Mouse (Mus musculus): Measurements from ENCODE around the gene Itpr1. TPM values are rescaled to one million over a fixed set of nuclear protein-coding genes. Genes with fewer than 3 reads are reported as not detected.
A peak's percentile ranks its signal among the peaks of the same experiment; 100 is the strongest.

Itpr1 gene
- polyA plus RNA-seq, 1 experiment from 2014 or later, result 5.5 TPM

- Histone ChIP-seq H3K36me3 (ENCODE audit: control insufficient read depth, insufficient read depth, low read length) (no peaks in the 10 kb centered on the region), H3K9me3 (ENCODE audit: control insufficient read depth, low read length) (no peaks in the 10 kb centered on the region), H3K4me1 (ENCODE audit: control insufficient read depth, insufficient read depth, low read length) (no peaks in the 10 kb centered on the region), H3K9ac (replicated peaks; ENCODE audit: low read length) (no peak overlapping the region), H3K27me3 (ENCODE audit: control insufficient read depth, insufficient read depth, low read length) (no peaks in the 10 kb centered on the region), H3K4me3 (replicated peaks; ENCODE audit: low read depth, low read length) (no peak overlapping the region), H3K27ac (replicated peaks; ENCODE audit: low read depth, low read length) (no peak overlapping the region), H3K4me2 (ENCODE audit: low read length) (no peak overlapping the region)
- ATAC-seq (ENCODE audit: low FRiP score, low TSS enrichment), result no peak
- peak; percentile 15 for DNase-seq
- 75% methylated on average over 7 of the region's 7 CpGs for WGBS
Measured at GRCm38 (mm10) chr6:108374019-108374418, 161.1 kb downstream of the Itpr1 start.

DNA sequence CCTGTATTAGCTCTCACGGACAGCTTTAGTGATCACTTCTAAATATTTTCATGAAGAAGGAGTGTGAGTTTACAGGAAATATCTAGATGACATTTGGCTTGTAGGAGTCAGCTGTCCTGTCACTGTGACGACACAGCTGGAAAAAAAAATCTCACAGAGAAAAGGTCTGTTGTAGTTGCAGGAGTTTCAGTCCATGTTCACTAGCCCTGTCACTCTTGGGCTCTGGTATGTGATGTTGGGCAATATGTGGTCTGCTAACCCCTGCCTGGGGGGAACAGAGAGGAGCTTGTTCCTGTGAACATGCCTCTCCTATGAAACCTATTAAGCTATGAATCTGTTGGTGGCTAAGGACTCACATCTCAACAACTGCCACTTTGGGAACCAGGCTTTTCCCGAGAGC lies 166.1 kb downstream of the Itpr1 start:
- no peak overlapping the region for H3K4me2 ChIP-seq (ENCODE audit: low read length)
- no peaks in the 10 kb centered on the region for H3K27me3 ChIP-seq (ENCODE audit: control insufficient read depth, insufficient read depth, low read length)
- ATAC-seq (ENCODE audit: low FRiP score, low TSS enrichment) (no peak), DNase-seq (no peak)
- no peaks in the 10 kb centered on the region for H3K4me1 ChIP-seq (ENCODE audit: control insufficient read depth, insufficient read depth, low read length)
- no peak overlapping the region for H3K9ac ChIP-seq (replicated peaks; ENCODE audit: low read length)
- no peak overlapping the region for H3K4me3 ChIP-seq (replicated peaks; ENCODE audit: low read depth, low read length)
- no peaks in the 10 kb centered on the region for H3K9me3 ChIP-seq (ENCODE audit: control insufficient read depth, low read length)
- no peaks in the 10 kb centered on the region for H3K36me3 ChIP-seq (ENCODE audit: control insufficient read depth, insufficient read depth, low read length)
- no peak overlapping the region for H3K27ac ChIP-seq (replicated peaks; ENCODE audit: low read depth, low read length)
- 89% methylated on average over 3 of the region's 3 CpGs for WGBS

- H3K27me3 ChIP-seq (ENCODE audit: control insufficient read depth, insufficient read depth, low read length), result no peaks in the 10 kb centered on the region
- no peak overlapping the region for H3K4me2 ChIP-seq (ENCODE audit: low read length)
- H3K36me3 ChIP-seq (ENCODE audit: control insufficient read depth, insufficient read depth, low read length), result no peaks in the 10 kb centered on the region
- WGBS, result 85% methylated on average over 2 of the region's 2 CpGs
- H3K4me3 ChIP-seq (replicated peaks; ENCODE audit: low read depth, low read length), result no peak overlapping the region
- DNase-seq (no peak), ATAC-seq (ENCODE audit: low FRiP score, low TSS enrichment) (no peak)
- no peaks in the 10 kb centered on the region for H3K9me3 ChIP-seq (ENCODE audit: control insufficient read depth, low read length)
- H3K27ac ChIP-seq (replicated peaks; ENCODE audit: low read depth, low read length), result no peak overlapping the region
- H3K4me1 ChIP-seq (ENCODE audit: control insufficient read depth, insufficient read depth, low read length), result no peaks in the 10 kb centered on the region
- H3K9ac ChIP-seq (replicated peaks; ENCODE audit: low read length), result no peak overlapping the region
Measured at GRCm38 (mm10) chr6:108380209-108380608, 167.3 kb downstream of the Itpr1 start.

- DNase-seq, result no peak
- H3K9ac ChIP-seq (replicated peaks; ENCODE audit: low read length), result no peak overlapping the region
- WGBS, result 89% methylated on average over 6 of the region's 6 CpGs
- no peak overlapping the region for H3K4me3 ChIP-seq (replicated peaks; ENCODE audit: low read depth, low read length)
- H3K4me1 ChIP-seq (ENCODE audit: control insufficient read depth, insufficient read depth, low read length), result no peaks in the 10 kb centered on the region
- no peaks in the 10 kb centered on the region for H3K9me3 ChIP-seq (ENCODE audit: control insufficient read depth, low read length)
- H3K4me2 ChIP-seq (ENCODE audit: low read length), result no peak overlapping the region
- no peaks in the 10 kb centered on the region for H3K27me3 ChIP-seq (ENCODE audit: control insufficient read depth, insufficient read depth, low read length)
- no peak overlapping the region for H3K27ac ChIP-seq (replicated peaks; ENCODE audit: low read depth, low read length)
- no peak for ATAC-seq (ENCODE audit: low FRiP score, low TSS enrichment)
- no peaks in the 10 kb centered on the region for H3K36me3 ChIP-seq (ENCODE audit: control insufficient read depth, insufficient read depth, low read length)
Measured at GRCm38 (mm10) chr6:108390624-108391324, 177.9 kb downstream of the Itpr1 start.

GRCm38 (mm10) chr6:108393131-108393530 lies 180.2 kb downstream of the Itpr1 start:
- Histone ChIP-seq H3K4me2 (ENCODE audit: low read length) (no peak overlapping the region), H3K27me3 (ENCODE audit: control insufficient read depth, insufficient read depth, low read length) (no peaks in the 10 kb centered on the region), H3K4me1 (ENCODE audit: control insufficient read depth, insufficient read depth, low read length) (no peaks in the 10 kb centered on the region), H3K4me3 (replicated peaks; ENCODE audit: low read depth, low read length) (no peak overlapping the region), H3K36me3 (ENCODE audit: control insufficient read depth, insufficient read depth, low read length) (no peaks in the 10 kb centered on the region), H3K9ac (replicated peaks; ENCODE audit: low read length) (no peak overlapping the region), H3K27ac (replicated peaks; ENCODE audit: low read depth, low read length) (no peak overlapping the region), H3K9me3 (ENCODE audit: control insufficient read depth, low read length) (no peaks in the 10 kb centered on the region)
- ATAC-seq (ENCODE audit: low FRiP score, low TSS enrichment), result no peak
- DNase-seq, result no peak
- WGBS, result 96% methylated on average over 8 of the region's 8 CpGs

DNA sequence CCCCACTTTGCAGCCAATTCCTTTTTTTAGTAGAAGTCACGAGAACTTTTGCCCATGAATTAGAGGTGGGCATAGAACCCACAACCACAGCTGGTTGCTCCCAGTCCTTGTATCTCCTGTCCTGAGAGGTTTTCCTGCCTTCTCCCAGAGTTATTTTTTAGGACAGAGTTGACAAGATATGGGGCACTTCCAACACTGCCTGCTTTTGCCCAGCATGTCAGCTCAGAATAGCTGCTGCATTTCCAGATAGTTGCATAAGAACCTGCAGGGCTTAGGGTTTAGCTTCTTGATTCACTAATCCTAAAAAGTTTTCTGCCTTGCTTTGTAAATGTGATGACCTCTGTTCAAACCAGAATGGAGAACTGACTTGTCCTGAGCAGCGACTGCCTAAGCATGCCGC lies 185.1 kb downstream of the Itpr1 start:
- H3K4me2 ChIP-seq (ENCODE audit: low read length), result no peak overlapping the region
- WGBS, result 84% methylated on average over 3 of the region's 3 CpGs
- DNase-seq (no peak), ATAC-seq (ENCODE audit: low FRiP score, low TSS enrichment) (no peak)
- H3K36me3 ChIP-seq (ENCODE audit: control insufficient read depth, insufficient read depth, low read length), result no peaks in the 10 kb centered on the region
- H3K27me3 ChIP-seq (ENCODE audit: control insufficient read depth, insufficient read depth, low read length), result no peaks in the 10 kb centered on the region
- no peaks in the 10 kb centered on the region for H3K9me3 ChIP-seq (ENCODE audit: control insufficient read depth, low read length)
- H3K4me1 ChIP-seq (ENCODE audit: control insufficient read depth, insufficient read depth, low read length), result no peaks in the 10 kb centered on the region
- H3K4me3 ChIP-seq (replicated peaks; ENCODE audit: low read depth, low read length), result no peak overlapping the region
- H3K27ac ChIP-seq (replicated peaks; ENCODE audit: low read depth, low read length), result no peak overlapping the region
- no peak overlapping the region for H3K9ac ChIP-seq (replicated peaks; ENCODE audit: low read length)

GRCm38 (mm10) chr6:108401412-108401955 lies 188.6 kb downstream of the Itpr1 start:
- H3K27me3 ChIP-seq (ENCODE audit: control insufficient read depth, insufficient read depth, low read length), result no peaks in the 10 kb centered on the region
- H3K4me2 ChIP-seq (ENCODE audit: low read length), result no peak overlapping the region
- WGBS, result 94% methylated on average over 10 of the region's 10 CpGs
- no peaks in the 10 kb centered on the region for H3K36me3 ChIP-seq (ENCODE audit: control insufficient read depth, insufficient read depth, low read length)
- no peak overlapping the region for H3K4me3 ChIP-seq (replicated peaks; ENCODE audit: low read depth, low read length)
- no peak overlapping the region for H3K27ac ChIP-seq (replicated peaks; ENCODE audit: low read depth, low read length)
- no peak for ATAC-seq (ENCODE audit: low FRiP score, low TSS enrichment)
- no peaks in the 10 kb centered on the region for H3K9me3 ChIP-seq (ENCODE audit: control insufficient read depth, low read length)
- H3K4me1 ChIP-seq (ENCODE audit: control insufficient read depth, insufficient read depth, low read length), result no peaks in the 10 kb centered on the region
- DNase-seq, result peak; percentile 30
- no peak overlapping the region for H3K9ac ChIP-seq (replicated peaks; ENCODE audit: low read length)

GRCm38 (mm10) chr6:108404736-108405135 lies 191.8 kb downstream of the Itpr1 start:
- Histone ChIP-seq H3K4me2 (ENCODE audit: low read length) (no peak overlapping the region), H3K4me3 (replicated peaks; ENCODE audit: low read depth, low read length) (no peak overlapping the region), H3K4me1 (ENCODE audit: control insufficient read depth, insufficient read depth, low read length) (no peaks in the 10 kb centered on the region), H3K9me3 (ENCODE audit: control insufficient read depth, low read length) (no peaks in the 10 kb centered on the region), H3K27ac (replicated peaks; ENCODE audit: low read depth, low read length) (no peak overlapping the region), H3K27me3 (ENCODE audit: control insufficient read depth, insufficient read depth, low read length) (no peaks in the 10 kb centered on the region), H3K9ac (replicated peaks; ENCODE audit: low read length) (no peak overlapping the region), H3K36me3 (ENCODE audit: control insufficient read depth, insufficient read depth, low read length) (no peaks in the 10 kb centered on the region)
- DNase-seq (no peak), ATAC-seq (ENCODE audit: low FRiP score, low TSS enrichment) (no peak)
- 91% methylated on average over 8 of the region's 8 CpGs for WGBS

DNA sequence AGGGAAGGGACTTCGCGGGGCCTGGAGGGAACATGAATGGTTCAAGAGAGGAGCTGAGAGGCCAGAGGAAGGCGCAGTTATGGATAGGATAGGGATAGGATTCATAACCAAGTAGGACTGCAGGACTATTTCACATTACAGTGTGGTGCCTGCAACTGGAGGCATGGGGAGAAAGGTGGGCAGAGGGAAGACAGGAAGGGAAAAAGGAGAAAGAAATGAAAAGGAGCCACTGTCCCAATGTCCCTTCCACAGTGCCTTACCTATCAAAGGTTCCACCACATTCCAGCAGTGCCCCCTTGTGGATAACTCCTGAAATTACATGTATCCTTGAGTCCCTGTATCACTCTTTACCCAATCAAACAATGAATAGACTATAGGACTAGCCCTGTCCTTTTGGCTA lies 195.2 kb downstream of the Itpr1 start:
- no peak overlapping the region for H3K4me3 ChIP-seq (replicated peaks; ENCODE audit: low read depth, low read length)
- no peaks in the 10 kb centered on the region for H3K27me3 ChIP-seq (ENCODE audit: control insufficient read depth, insufficient read depth, low read length)
- no peaks in the 10 kb centered on the region for H3K9me3 ChIP-seq (ENCODE audit: control insufficient read depth, low read length)
- no peaks in the 10 kb centered on the region for H3K4me1 ChIP-seq (ENCODE audit: control insufficient read depth, insufficient read depth, low read length)
- H3K9ac ChIP-seq (replicated peaks; ENCODE audit: low read length), result no peak overlapping the region
- no peaks in the 10 kb centered on the region for H3K36me3 ChIP-seq (ENCODE audit: control insufficient read depth, insufficient read depth, low read length)
- WGBS, result 94% methylated on average over 3 of the region's 3 CpGs
- DNase-seq (peak; percentile 91), ATAC-seq (ENCODE audit: low FRiP score, low TSS enrichment) (peak; percentile 80)
- no peak overlapping the region for H3K4me2 ChIP-seq (ENCODE audit: low read length)
- no peak overlapping the region for H3K27ac ChIP-seq (replicated peaks; ENCODE audit: low read depth, low read length)
